Mouse (Mus musculus): ENCODE data around the gene Exph5. TPM values are rescaled to one million over a fixed set of nuclear protein-coding genes. Genes with fewer than 3 reads are reported as not detected.

The Exph5 gene
- polyA plus RNA-seq, 1 experiment from 2014 or later = 1.7 TPM

DNA sequence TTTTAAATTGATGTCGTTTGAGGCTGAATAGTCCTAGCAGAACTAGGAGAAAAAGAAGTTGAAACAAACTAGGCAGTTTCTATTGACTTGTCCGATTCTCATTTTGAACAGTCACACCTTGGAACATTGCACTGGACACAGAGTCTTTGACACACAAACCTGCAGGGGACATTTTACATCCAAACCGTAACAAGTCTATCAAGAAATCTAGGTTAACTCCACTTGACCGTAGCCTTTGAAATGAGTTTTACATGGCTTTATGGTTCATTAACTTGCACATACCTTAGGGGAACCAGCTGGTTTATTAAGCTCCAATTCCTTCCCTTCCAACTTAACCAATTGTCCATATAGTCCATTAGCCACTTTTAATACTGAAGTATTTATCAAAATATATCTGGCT lies 99.2 kb downstream of the Exph5 start:
- Histone ChIP-seq H3K9ac (ENCODE audit: low read depth, low read length) (no peak overlapping the region), H3K4me2 (replicated peaks; ENCODE audit: low read depth, low read length) (no peak overlapping the region), H3K9me3 (ENCODE audit: control insufficient read depth, low read length) (no peaks in the 10 kb centered on the region), H3K36me3 (ENCODE audit: control insufficient read depth, insufficient read depth, low read length) (no peaks in the 10 kb centered on the region), H3K27me3 (ENCODE audit: control insufficient read depth, insufficient read depth, low read length) (no peaks in the 10 kb centered on the region), H3K4me3 (ENCODE audit: low read depth, low read length) (no peak overlapping the region), H3K27ac (ENCODE audit: low read depth, low read length) (no peak overlapping the region), H3K4me1 (replicated peaks; ENCODE audit: control insufficient read depth, insufficient read depth, low read length) (no peaks in the 10 kb centered on the region)
- DNase-seq (ENCODE audit: low spot score) = no peak
- no peak for ATAC-seq (ENCODE audit: low FRiP score)
- 82% methylated on average over 4 of the region's 4 CpGs for WGBS

DNA sequence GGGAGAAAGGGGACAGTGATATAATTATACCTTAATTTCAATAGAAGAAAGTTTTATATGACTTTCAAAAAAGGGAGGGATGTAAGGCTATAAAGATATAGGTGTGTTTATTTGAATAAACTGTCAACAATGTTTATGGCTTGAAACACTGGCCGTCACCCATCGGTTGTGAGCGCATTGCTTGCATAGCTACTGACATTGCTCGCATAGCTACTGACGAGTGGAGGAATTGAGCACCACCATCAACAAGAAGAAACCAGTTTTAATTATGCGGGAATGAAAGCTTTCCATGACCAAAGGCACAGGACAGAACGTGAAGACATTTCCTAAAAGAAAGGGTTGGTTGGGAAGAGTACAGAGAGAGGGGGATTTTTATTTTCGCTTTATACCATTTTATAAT lies 99.7 kb downstream of the Exph5 start:
- no peaks in the 10 kb centered on the region for H3K27me3 ChIP-seq (ENCODE audit: control insufficient read depth, insufficient read depth, low read length)
- H3K4me3 ChIP-seq (ENCODE audit: low read depth, low read length) = no peak overlapping the region
- ATAC-seq (ENCODE audit: low FRiP score) = no peak
- H3K36me3 ChIP-seq (ENCODE audit: control insufficient read depth, insufficient read depth, low read length) = no peaks in the 10 kb centered on the region
- H3K4me1 ChIP-seq (replicated peaks; ENCODE audit: control insufficient read depth, insufficient read depth, low read length) = no peaks in the 10 kb centered on the region
- H3K9me3 ChIP-seq (ENCODE audit: control insufficient read depth, low read length) = no peaks in the 10 kb centered on the region
- DNase-seq (ENCODE audit: low spot score) = no peak
- no peak overlapping the region for H3K4me2 ChIP-seq (replicated peaks; ENCODE audit: low read depth, low read length)
- no peak overlapping the region for H3K27ac ChIP-seq (ENCODE audit: low read depth, low read length)
- 86% methylated on average over 8 of the region's 8 CpGs for WGBS
- no peak overlapping the region for H3K9ac ChIP-seq (ENCODE audit: low read depth, low read length)

DNA sequence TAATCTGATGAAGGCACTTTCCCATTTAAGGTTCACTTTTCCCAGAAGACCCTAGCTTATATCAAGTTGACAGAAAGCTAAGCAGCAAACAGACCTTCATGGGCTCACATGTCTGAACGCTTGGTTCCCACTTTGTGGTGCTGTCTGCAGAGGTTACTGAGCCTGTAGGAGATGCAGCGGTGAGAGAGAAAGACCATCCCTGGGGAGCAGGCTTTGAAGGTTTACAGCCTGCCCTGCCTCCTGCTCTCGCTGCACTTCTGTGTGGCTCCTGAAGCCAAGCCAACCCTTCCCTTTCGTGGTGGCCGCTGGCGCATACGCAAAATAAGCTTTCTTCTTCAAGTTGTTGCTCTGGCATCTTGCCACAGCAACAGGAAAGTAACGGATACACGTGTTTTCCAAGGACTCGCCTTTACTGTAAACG lies 100.8 kb downstream of the Exph5 start, which contains the start of gene 4930550C14Rik:
Gene 4930550C14Rik (plus strand): TSS at position 35 of the 421 bp plus-strand sequence.
- H3K27me3 ChIP-seq (ENCODE audit: control insufficient read depth, insufficient read depth, low read length) = no peaks in the 10 kb centered on the region
- no peak within 1 kb of the TSS; the same call in 1 of the 2 replicates for H3K4me2 ChIP-seq (replicated peaks; ENCODE audit: low read depth, low read length)
- DNase-seq (ENCODE audit: low spot score) = no peak
- WGBS = 29% methylated on average over 11 of the region's 11 CpGs
- H3K9me3 ChIP-seq (ENCODE audit: control insufficient read depth, low read length) = no peaks in the 10 kb centered on the region
- ATAC-seq (ENCODE audit: low FRiP score) = no peak
- H3K36me3 ChIP-seq (ENCODE audit: control insufficient read depth, insufficient read depth, low read length) = no peaks in the 10 kb centered on the region
- H3K4me3 ChIP-seq (ENCODE audit: low read depth, low read length) = no peak within 1 kb of the TSS
- H3K27ac ChIP-seq (ENCODE audit: low read depth, low read length) = no peak within 1 kb of the TSS
- H3K4me1 ChIP-seq (replicated peaks; ENCODE audit: control insufficient read depth, insufficient read depth, low read length) = no peaks in the 10 kb centered on the region
- no peak within 1 kb of the TSS for H3K9ac ChIP-seq (ENCODE audit: low read depth, low read length)

DNA sequence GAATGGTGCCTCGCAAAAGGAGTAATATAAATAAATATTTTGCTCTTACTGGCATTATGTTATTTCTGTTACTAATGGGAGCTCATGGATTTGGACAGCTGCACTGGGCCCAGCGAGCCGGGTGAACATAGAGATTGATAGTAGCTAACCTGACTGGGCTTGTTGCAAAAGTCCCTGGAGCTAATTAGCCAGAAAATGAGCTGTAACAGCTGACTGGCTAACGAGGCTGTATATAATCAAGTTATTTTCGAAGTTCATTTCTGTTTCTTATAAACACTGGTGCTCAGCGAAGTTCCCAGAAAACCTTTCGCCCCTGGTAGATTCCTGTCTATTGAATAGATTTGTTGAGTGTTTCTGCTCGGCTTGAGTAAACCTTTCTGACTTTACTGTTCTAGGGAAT lies 101.5 kb downstream of the Exph5 start:
- H3K9ac ChIP-seq (ENCODE audit: low read depth, low read length) = no peak overlapping the region
- ATAC-seq (ENCODE audit: low FRiP score) = no peak
- no peaks in the 10 kb centered on the region for H3K4me1 ChIP-seq (replicated peaks; ENCODE audit: control insufficient read depth, insufficient read depth, low read length)
- 78% methylated on average over 8 of the region's 8 CpGs for WGBS
- H3K4me3 ChIP-seq (ENCODE audit: low read depth, low read length) = no peak overlapping the region
- H3K36me3 ChIP-seq (ENCODE audit: control insufficient read depth, insufficient read depth, low read length) = no peaks in the 10 kb centered on the region
- H3K27ac ChIP-seq (ENCODE audit: low read depth, low read length) = no peak overlapping the region
- no peak overlapping the region for H3K4me2 ChIP-seq (replicated peaks; ENCODE audit: low read depth, low read length)
- no peaks in the 10 kb centered on the region for H3K27me3 ChIP-seq (ENCODE audit: control insufficient read depth, insufficient read depth, low read length)
- H3K9me3 ChIP-seq (ENCODE audit: control insufficient read depth, low read length) = no peaks in the 10 kb centered on the region
- no peak for DNase-seq (ENCODE audit: low spot score)

DNA sequence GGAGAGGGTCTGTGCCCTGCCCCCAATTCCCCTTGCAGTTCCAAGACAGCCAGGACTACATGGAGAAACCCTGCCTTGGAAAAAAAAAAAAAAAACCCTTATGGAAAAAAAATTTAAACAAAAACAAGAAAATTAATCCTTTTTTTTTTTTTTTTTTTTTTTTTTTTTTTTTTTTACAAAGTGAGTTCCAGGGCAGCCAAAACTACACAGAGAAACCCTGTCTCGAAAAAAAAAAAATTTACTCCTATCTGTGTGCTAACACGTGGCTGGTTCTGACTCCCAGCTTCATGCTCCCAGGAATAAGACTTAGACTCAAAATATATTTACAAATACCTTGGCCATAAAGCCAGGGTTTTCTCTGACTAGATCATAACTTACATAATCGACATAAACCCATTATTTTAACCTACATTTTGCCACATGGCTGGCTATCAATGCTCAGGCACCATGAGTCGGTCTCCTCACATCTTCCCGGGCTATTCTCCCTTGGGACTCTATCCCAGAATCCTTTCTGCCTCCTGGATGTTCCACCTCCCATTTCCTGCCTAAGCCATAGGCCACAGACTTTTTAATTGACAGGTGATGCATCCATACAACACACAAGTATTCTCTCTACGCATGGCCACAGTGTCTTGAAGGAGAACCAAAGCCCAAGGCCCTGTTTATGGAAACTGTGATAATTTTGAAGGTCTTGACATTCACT lies 102.7 kb downstream of the Exph5 start:
- H3K27ac ChIP-seq (ENCODE audit: low read depth, low read length) = no peak overlapping the region
- H3K4me2 ChIP-seq (replicated peaks; ENCODE audit: low read depth, low read length) = no peak overlapping the region
- H3K27me3 ChIP-seq (ENCODE audit: control insufficient read depth, insufficient read depth, low read length) = no peaks in the 10 kb centered on the region
- H3K9me3 ChIP-seq (ENCODE audit: control insufficient read depth, low read length) = no peaks in the 10 kb centered on the region
- H3K36me3 ChIP-seq (ENCODE audit: control insufficient read depth, insufficient read depth, low read length) = no peaks in the 10 kb centered on the region
- peak; percentile 46; the same call in 1 of the 2 replicates for ATAC-seq (ENCODE audit: low FRiP score)
- H3K4me3 ChIP-seq (ENCODE audit: low read depth, low read length) = no peak overlapping the region
- no peaks in the 10 kb centered on the region for H3K4me1 ChIP-seq (replicated peaks; ENCODE audit: control insufficient read depth, insufficient read depth, low read length)
- no peak for DNase-seq (ENCODE audit: low spot score)
- 88% methylated on average over 6 of the region's 6 CpGs for WGBS
- no peak overlapping the region for H3K9ac ChIP-seq (ENCODE audit: low read depth, low read length)

DNA sequence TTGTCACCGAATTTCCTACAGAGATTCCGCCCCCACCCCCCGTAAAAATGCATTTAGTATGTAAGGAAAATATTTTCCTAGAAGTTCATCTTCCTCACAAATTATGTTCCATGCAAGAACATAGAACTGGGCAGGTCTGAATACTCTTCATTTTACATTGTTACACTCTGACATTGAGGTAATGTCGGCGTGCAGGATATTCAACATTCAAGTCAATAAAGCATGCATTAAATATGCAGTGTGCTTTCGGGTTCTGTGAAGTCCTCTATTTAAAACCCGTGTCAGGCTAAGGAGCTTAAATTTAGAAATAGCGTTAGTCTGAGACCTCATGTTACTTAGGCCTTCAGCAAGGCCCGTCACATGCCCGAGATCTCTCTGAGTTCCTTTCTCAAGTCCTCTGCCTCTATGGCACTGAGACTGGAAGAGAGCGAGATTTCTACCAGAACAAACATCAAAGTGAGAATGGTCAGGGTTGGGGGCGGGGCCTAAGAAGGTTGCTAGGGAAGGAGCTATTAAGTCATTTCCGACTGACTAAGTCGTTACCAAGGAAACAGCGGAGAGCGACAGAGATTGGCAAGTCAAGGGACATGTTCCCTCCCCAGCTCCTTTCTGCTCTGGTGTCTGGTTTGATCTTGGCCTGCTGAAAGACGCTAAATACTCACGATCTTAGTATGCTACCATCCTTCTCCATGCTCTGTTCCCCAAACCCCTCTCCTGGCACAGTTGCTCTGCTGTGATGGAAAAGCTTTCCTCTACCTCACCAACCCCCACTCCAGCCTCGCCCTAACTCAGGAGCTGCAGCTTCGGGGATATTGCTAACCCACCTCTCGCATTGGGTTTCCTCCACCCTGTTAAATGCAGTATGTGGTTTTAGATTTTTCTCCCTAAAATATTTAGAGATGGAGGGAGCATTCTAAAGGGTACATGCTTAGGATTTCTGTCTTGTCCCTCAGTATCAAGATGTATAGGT lies 103.6 kb downstream of the Exph5 start:
- H3K4me1 ChIP-seq (replicated peaks; ENCODE audit: control insufficient read depth, insufficient read depth, low read length) = no peaks in the 10 kb centered on the region
- peak overlapping the region; percentile 42 for H3K4me2 ChIP-seq (replicated peaks; ENCODE audit: low read depth, low read length)
- H3K9ac ChIP-seq (ENCODE audit: low read depth, low read length) = peak overlapping the region; percentile 60
- no peaks in the 10 kb centered on the region for H3K36me3 ChIP-seq (ENCODE audit: control insufficient read depth, insufficient read depth, low read length)
- no peaks in the 10 kb centered on the region for H3K27me3 ChIP-seq (ENCODE audit: control insufficient read depth, insufficient read depth, low read length)
- WGBS = 29% methylated on average over 21 of the region's 21 CpGs
- H3K27ac ChIP-seq (ENCODE audit: low read depth, low read length) = peak overlapping the region; percentile 60
- H3K9me3 ChIP-seq (ENCODE audit: control insufficient read depth, low read length) = no peaks in the 10 kb centered on the region
- DNase-seq (ENCODE audit: low spot score) = peak; percentile 90
- peak; percentile 94 for ATAC-seq (ENCODE audit: low FRiP score)
- H3K4me3 ChIP-seq (ENCODE audit: low read depth, low read length) = peak overlapping the region; percentile 30

DNA sequence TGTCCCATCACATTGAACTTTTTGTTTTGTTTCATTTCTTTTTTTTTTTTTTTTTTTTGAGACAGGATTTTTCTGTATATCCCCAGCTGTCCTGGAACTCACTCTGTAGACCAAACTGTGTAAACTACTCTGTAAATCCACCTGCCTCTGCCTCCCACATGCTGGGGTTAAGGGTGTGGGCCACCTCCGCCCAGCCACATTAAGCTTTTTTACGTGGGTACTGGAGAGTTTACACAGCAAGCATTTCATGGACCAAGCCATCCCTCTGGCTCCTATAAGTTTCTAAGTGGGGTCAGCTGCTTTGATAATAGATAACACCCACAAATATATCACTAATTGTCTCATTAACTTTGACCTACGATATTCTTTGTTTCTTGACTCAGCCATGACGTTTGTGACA lies 107.1 kb downstream of the Exph5 start:
- no peaks in the 10 kb centered on the region for H3K27me3 ChIP-seq (ENCODE audit: control insufficient read depth, insufficient read depth, low read length)
- H3K4me2 ChIP-seq (replicated peaks; ENCODE audit: low read depth, low read length) = no peak overlapping the region
- ATAC-seq (ENCODE audit: low FRiP score) (no peak), DNase-seq (ENCODE audit: low spot score) (no peak)
- no peak overlapping the region for H3K4me3 ChIP-seq (ENCODE audit: low read depth, low read length)
- no peaks in the 10 kb centered on the region for H3K36me3 ChIP-seq (ENCODE audit: control insufficient read depth, insufficient read depth, low read length)
- WGBS = 86% methylated on average over 4 of the region's 4 CpGs
- H3K9ac ChIP-seq (ENCODE audit: low read depth, low read length) = no peak overlapping the region
- no peak overlapping the region for H3K27ac ChIP-seq (ENCODE audit: low read depth, low read length)
- no peaks in the 10 kb centered on the region for H3K4me1 ChIP-seq (replicated peaks; ENCODE audit: control insufficient read depth, insufficient read depth, low read length)
- H3K9me3 ChIP-seq (ENCODE audit: control insufficient read depth, low read length) = no peaks in the 10 kb centered on the region

DNA sequence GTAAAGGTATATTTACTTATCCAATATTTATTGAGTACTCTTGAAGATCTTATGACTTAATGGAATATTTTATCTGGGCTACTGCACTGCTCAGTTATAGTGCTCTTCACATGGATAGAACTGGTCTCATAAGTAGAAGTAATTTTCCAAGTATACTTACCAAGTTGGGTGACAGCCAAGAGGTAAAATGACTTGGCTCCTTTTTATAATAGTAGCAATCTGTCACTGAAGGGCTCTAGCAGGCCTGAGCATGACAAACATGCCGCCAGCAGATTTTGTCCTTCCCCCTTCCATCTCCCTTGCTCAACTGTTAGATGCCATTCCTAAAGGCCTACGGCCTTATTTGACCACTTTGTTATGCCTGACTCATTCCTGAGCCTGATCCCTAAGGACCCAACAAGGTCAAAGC lies 107.5 kb downstream of the Exph5 start:
- no peak overlapping the region for H3K4me3 ChIP-seq (ENCODE audit: low read depth, low read length)
- no peak overlapping the region for H3K4me2 ChIP-seq (replicated peaks; ENCODE audit: low read depth, low read length)
- H3K36me3 ChIP-seq (ENCODE audit: control insufficient read depth, insufficient read depth, low read length) = no peaks in the 10 kb centered on the region
- DNase-seq (ENCODE audit: low spot score) (no peak), ATAC-seq (ENCODE audit: low FRiP score) (no peak)
- H3K4me1 ChIP-seq (replicated peaks; ENCODE audit: control insufficient read depth, insufficient read depth, low read length) = no peaks in the 10 kb centered on the region
- 89% methylated on average over 2 of the region's 2 CpGs for WGBS
- no peak overlapping the region for H3K27ac ChIP-seq (ENCODE audit: low read depth, low read length)
- H3K9me3 ChIP-seq (ENCODE audit: control insufficient read depth, low read length) = no peaks in the 10 kb centered on the region
- no peaks in the 10 kb centered on the region for H3K27me3 ChIP-seq (ENCODE audit: control insufficient read depth, insufficient read depth, low read length)
- H3K9ac ChIP-seq (ENCODE audit: low read depth, low read length) = no peak overlapping the region

Data from hindbrain, embryonic 11.5 days (tissue).